Mouse (Mus musculus) small intestine, adult 2 months (tissue): ENCODE measurements at regions not wholly inside any gene's neighbourhood (a gene's known extent, or its start where the extent isn't known, plus 50 kb on each side); places are given as distances from the start of the nearest gene placed in this dataset.

Experiments used
- CTCF ChIP-seq: fragments of 200-500 bp; IDR thresholded peaks from 2 replicates; pipeline ENCODE4 v1.5.1; 2012; ENCODE audit warnings: low read depth, mild to moderate bottlenecking, control low read depth, inconsistent platforms, low read length, moderate library complexity, mixed read lengths; ENCODE audit not compliant: insufficient replicate concordance, insufficient read length; ENCODE audit errors: extremely low read depth
- POLR2A ChIP-seq: fragments of 200-500 bp; IDR thresholded peaks from 2 replicates; pipeline ENCODE4 v1.6.1; 2012; ENCODE audit warnings: low read depth, mild to moderate bottlenecking, control low read depth, inconsistent platforms, low read length, moderate library complexity

DNA sequence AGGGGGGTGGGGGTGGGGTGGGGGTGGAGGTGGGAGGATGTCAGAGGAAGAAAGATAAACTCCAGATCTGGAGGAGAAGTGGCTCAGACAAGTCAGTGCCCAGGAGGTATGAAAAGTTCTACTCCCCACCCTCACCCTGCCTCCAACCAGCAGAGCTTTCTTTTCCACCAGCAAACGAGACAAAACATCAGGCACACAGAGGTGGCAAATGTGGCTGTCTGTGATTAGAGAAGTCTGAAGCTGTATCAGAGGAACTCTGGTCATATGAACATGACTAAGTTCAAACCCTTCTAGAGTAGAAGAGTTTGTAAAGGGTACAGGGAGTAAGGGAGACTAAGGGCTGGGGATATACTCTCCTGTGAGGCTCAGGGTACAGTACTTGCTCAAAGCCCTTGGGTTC, 85.2 kb upstream of the Cadm1 start:
- TF ChIP-seq CTCF (no peak), POLR2A (no peak)
